ENCODE assay signal across 7 mouse cellular contexts in genomic region chr15:25364160-25364818, GRCm38 (mm10). TPM values are rescaled to one million over a fixed set of nuclear protein-coding genes. Genes with fewer than 3 reads are reported as not detected.
DNase-seq lines count a peak whose midpoint lies in the region; ATAC-seq and TF ChIP-seq lines count a peak whose summit lies in the region.

No protein-coding gene starts in this region.

- H3K4me3 ChIP-seq in embryonic facial prominence, embryonic 13.5 days = peak overlapping the region; percentile 32
- peak overlapping the region; percentile 28 for H3K4me3 ChIP-seq in hindbrain, embryonic 13.5 days
- H3K4me3 ChIP-seq in liver, embryonic 14.5 days (ENCODE audit: insufficient read depth in 1 of 2, low read depth in 2 of 2, low read length in 2 of 2) = peak overlapping the region in 1 of 2 experiments; percentile 33; a peak in 2 of 4 replicates

- peak; percentile 50; the same call in 1 of the 2 replicates for ATAC-seq in embryonic facial prominence, embryonic 13.5 days (ENCODE audit: insufficient number of reproducible peaks, insufficient read depth, low FRiP score, low TSS enrichment, low read depth)
- ATAC-seq in hindbrain, embryonic 13.5 days (ENCODE audit: low FRiP score) = peak; percentile 25
- no peak for ATAC-seq in liver, embryonic 14.5 days (ENCODE audit: insufficient read depth)

- no peaks in the 10 kb centered on the region for H3K27me3 ChIP-seq in embryonic facial prominence, embryonic 13.5 days
- no peaks in the 10 kb centered on the region for H3K27me3 ChIP-seq in hindbrain, embryonic 13.5 days
- peaks cover 17% of the 10 kb centered on the region for H3K27me3 ChIP-seq in liver, embryonic 14.5 days (ENCODE audit: control insufficient read depth, insufficient read depth, low read length)

- WGBS in embryonic facial prominence, embryonic 13.5 days = 18% methylated on average over 74 of the region's 97 CpGs
- 7% methylated on average over 74 of the region's 97 CpGs for WGBS in hindbrain, embryonic 13.5 days
- 18% methylated on average over 80 of the region's 97 CpGs for WGBS in liver, embryonic 14.5 days (ENCODE audit: insufficient replicate concordance)

- no peak for TF ChIP-seq EP300 in liver, embryonic 14.5 days (IDR thresholded peaks at IDR 0.05; ENCODE audit: low read depth)

- H3K9ac ChIP-seq in embryonic facial prominence, embryonic 13.5 days = peak overlapping the region; percentile 73
- peak overlapping the region; percentile 80 for H3K9ac ChIP-seq in hindbrain, embryonic 13.5 days
- no peak overlapping the region for H3K9ac ChIP-seq in liver, embryonic 14.5 days (replicated peaks)

- peak overlapping the region; percentile 61; the same call in 1 of the 2 replicates for H3K27ac ChIP-seq in embryonic facial prominence, embryonic 13.5 days
- H3K27ac ChIP-seq in hindbrain, embryonic 13.5 days = peak overlapping the region; percentile 85
- no peak overlapping the region for H3K27ac ChIP-seq in liver, embryonic 14.5 days

- H3K9me3 ChIP-seq in embryonic facial prominence, embryonic 13.5 days = no peaks in the 10 kb centered on the region
- H3K9me3 ChIP-seq in hindbrain, embryonic 13.5 days = no peaks in the 10 kb centered on the region
- no peaks in the 10 kb centered on the region for H3K9me3 ChIP-seq in liver, embryonic 14.5 days (ENCODE audit: control insufficient read depth, low read length)

- no peak for TF ChIP-seq CTCF in liver, embryonic 14.5 days (IDR thresholded peaks at IDR 0.05; ENCODE audit: low read depth)

- H3K4me1 ChIP-seq in embryonic facial prominence, embryonic 13.5 days = peaks cover 35% of the 10 kb centered on the region
- H3K4me1 ChIP-seq in hindbrain, embryonic 13.5 days (replicated peaks) = peaks cover 75% of the 10 kb centered on the region
- H3K4me1 ChIP-seq in liver, embryonic 14.5 days (replicated peaks; ENCODE audit: control insufficient read depth in 2 of 2, insufficient read depth in 2 of 2, low read length in 1 of 2) = no peaks in the 10 kb centered on the region

- H3K36me3 ChIP-seq in embryonic facial prominence, embryonic 13.5 days = peaks cover 9% of the 10 kb centered on the region
- H3K36me3 ChIP-seq in hindbrain, embryonic 13.5 days = peaks cover 11% of the 10 kb centered on the region
- no peaks in the 10 kb centered on the region for H3K36me3 ChIP-seq in liver, embryonic 14.5 days (replicated peaks; ENCODE audit: control insufficient read depth, insufficient read depth, low read depth)

- peak; percentile 39 for DNase-seq in right cerebral cortex, postnatal 4 days
- no peak for DNase-seq in right cerebral cortex, adult 2 months (ENCODE audit: low spot score in 2 of 2)
- DNase-seq in liver, embryonic 14.5 days (ENCODE audit: low read depth in 3 of 3, low spot score in 3 of 3) = no peak
- peak; percentile 16 for DNase-seq in ovary, postnatal 10 days (ENCODE audit: low spot score)
- DNase-seq in right cerebral cortex, postnatal 25 days = no peak

- peak overlapping the region; percentile 59 for H3K4me2 ChIP-seq in embryonic facial prominence, embryonic 13.5 days
- peak overlapping the region; percentile 55 for H3K4me2 ChIP-seq in hindbrain, embryonic 13.5 days
- H3K4me2 ChIP-seq in liver, embryonic 14.5 days (ENCODE audit: low read depth) = peak overlapping the region; percentile 48

RNA-seq across cellular contexts. Expression of gene Basp1, which starts 49.3 kb away (rescaled TPM):
- 56.1 and 66.2 TPM in 2 replicates for polyA plus RNA-seq in embryonic facial prominence, embryonic 13.5 days (2015; fragmentation: Nextera tagmentation; extraction: Ambion mirVana)
- 202 and 215 TPM in 2 replicates for polyA plus RNA-seq in hindbrain, embryonic 13.5 days (2015; fragmentation: Nextera tagmentation; extraction: Ambion mirVana)
- 2.7 and 3.8 TPM in 2 replicates for polyA plus RNA-seq in liver, embryonic 14.5 days (2012; rRNA removed)
- 1.6 and 1.7 TPM in 2 replicates for polyA plus RNA-seq in liver, embryonic 14.5 days (2014; fragmentation: Nextera tagmentation; extraction: Ambion mirVana)

Comparison
In these comparisons a context has a peak if more than half of its experiments do, and no peak if none do; other contexts are left out.
1. DNase-seq: peak in right cerebral cortex, postnatal 4 days (single experiment) and ovary, postnatal 10 days (single experiment); none in right cerebral cortex, adult 2 months (0 of 2), liver, embryonic 14.5 days (0 of 3) and right cerebral cortex, postnatal 25 days (single experiment).
2. RNA of gene Basp1, which starts 49.3 kb away (polyA plus RNA-seq): 202 to 215 TPM in hindbrain, embryonic 13.5 days and 56.1 to 66.2 TPM in embryonic facial prominence, embryonic 13.5 days; 1.6 to 3.8 TPM in liver, embryonic 14.5 days; every median in the first group is over 10 times any median in the second.
3. Peak in every context shown above with its lines, with median percentiles within 50 percentile points of each other: H3K4me2 ChIP-seq.